Mouse (Mus musculus) midbrain, embryonic 11.5 days (tissue): ENCODE results near the gene Acss2. TPM values are rescaled to one million over a fixed set of nuclear protein-coding genes. Genes with fewer than 3 reads are reported as not detected.

Source experiments
- ATAC-seq: fragments of 200-750 bp; cut with Nextera tagmentation; 2 replicates; pipeline ENCODE4 v1.8.0; 2017; ENCODE audit warnings: moderate TSS enrichment, moderate library complexity; ENCODE audit not compliant: low FRiP score
- DNase-seq: peaks from one replicate; pipeline ENCODE4 v3.0.0; 2015; ENCODE audit warnings: low spot score; ENCODE audit errors: missing footprints
- H3K27ac ChIP-seq: fragments of 300-500 bp; sonication (generic); 2 replicates; pipeline ENCODE4 v1.5.1; 2014; ENCODE audit warnings: low read depth, low read length
- H3K27me3 ChIP-seq: fragments of 300-500 bp; sonication (generic); 2 replicates; pipeline ENCODE4 v1.6.1; 2014; ENCODE audit warnings: mild to moderate bottlenecking, low read length, moderate library complexity, mixed read lengths; ENCODE audit not compliant: control insufficient read depth, insufficient read depth
- H3K36me3 ChIP-seq: fragments of 300-500 bp; sonication (generic); 2 replicates; pipeline ENCODE4 v1.6.1; 2014; ENCODE audit warnings: mild to moderate bottlenecking, low read length, moderate library complexity, mixed read lengths; ENCODE audit not compliant: control insufficient read depth, insufficient read depth
- H3K4me1 ChIP-seq: fragments of 300-500 bp; sonication (generic); 2 replicates; pipeline ENCODE4 v1.6.1; 2014; ENCODE audit warnings: low read length; ENCODE audit not compliant: control insufficient read depth, insufficient read depth
- H3K4me2 ChIP-seq: fragments of 300-500 bp; sonication (generic); 2 replicates; pipeline ENCODE4 v1.6.1; 2014; ENCODE audit warnings: mild to moderate bottlenecking, moderate library complexity
- H3K4me3 ChIP-seq: fragments of 300-500 bp; sonication (generic); 2 replicates; pipeline ENCODE4 v1.5.1; 2014; ENCODE audit warnings: low read depth, low read length
- H3K9ac ChIP-seq: fragments of 300-500 bp; sonication (generic); 2 replicates; pipeline ENCODE4 v1.6.1; 2014; ENCODE audit warnings: low read length
- H3K9me3 ChIP-seq: fragments of 300-500 bp; sonication (generic); 2 replicates; pipeline ENCODE4 v1.6.1; 2016; ENCODE audit warnings: low read length; ENCODE audit not compliant: control insufficient read depth
- WGBS: fragments of 180-500 bp; shearing (Covaris S2); extraction: QIAGEN DNeasy Blood & Tissue Kit; methylation state at CpG from one replicate; pipeline ENCODE4 v1.1.7; 2014; 5-methylcytosine and 5-hydroxymethylcytosine counted together
- polyA plus RNA-seq: library from polyadenylated mRNA; unstranded; fragments of >200 nt; fragmentation: Nextera tagmentation; extraction: Ambion mirVana; gene quantifications from 2 replicates; pipeline ENCODE4 v1.2.1, GENCODE M21; 2014

Acss2 gene
- polyA plus RNA-seq, 1 experiment from 2014 or later: 21.9 TPM

DNA sequence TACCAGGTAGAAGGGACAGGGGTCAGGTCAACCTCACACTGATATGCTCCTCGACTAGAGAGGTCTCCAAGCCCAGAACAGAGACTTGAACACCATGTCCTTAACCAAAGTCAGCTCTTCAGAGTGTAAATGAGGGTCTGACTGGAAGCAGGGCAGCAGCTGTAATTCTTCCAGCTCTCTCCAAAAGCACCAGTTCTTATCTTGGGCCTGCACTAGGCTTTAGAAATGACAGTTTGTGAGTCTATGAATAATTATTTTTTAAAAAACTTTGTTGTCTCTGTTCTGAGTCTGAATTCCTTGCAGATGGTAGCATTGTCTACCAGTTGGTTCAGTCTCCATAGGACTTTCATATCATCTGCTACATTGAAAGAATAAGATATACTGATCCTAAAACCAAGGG is 44.5 kb downstream of the Acss2 start:
- no peak overlapping the region for H3K9ac ChIP-seq
- H3K27me3 ChIP-seq: no peaks in the 10 kb centered on the region
- H3K4me3 ChIP-seq: no peak overlapping the region
- H3K4me1 ChIP-seq: no peaks in the 10 kb centered on the region
- 47% methylated on average over 1 of the region's 1 CpGs for WGBS
- ATAC-seq: no peak
- no peaks in the 10 kb centered on the region for H3K36me3 ChIP-seq
- H3K27ac ChIP-seq: no peak overlapping the region
- H3K9me3 ChIP-seq: no peaks in the 10 kb centered on the region
- no peak for DNase-seq
- no peak overlapping the region for H3K4me2 ChIP-seq

GRCm38 (mm10) chr2:155562934-155563333 is 45.2 kb downstream of the Acss2 start:
- H3K36me3 ChIP-seq: no peaks in the 10 kb centered on the region
- DNase-seq (no peak), ATAC-seq (no peak)
- H3K4me3 ChIP-seq: no peak overlapping the region
- no peaks in the 10 kb centered on the region for H3K9me3 ChIP-seq
- no peak overlapping the region for H3K27ac ChIP-seq
- 80% methylated on average over 4 of the region's 4 CpGs for WGBS
- no peak overlapping the region for H3K9ac ChIP-seq
- no peak overlapping the region for H3K4me2 ChIP-seq
- H3K4me1 ChIP-seq: no peaks in the 10 kb centered on the region
- H3K27me3 ChIP-seq: no peaks in the 10 kb centered on the region

DNA sequence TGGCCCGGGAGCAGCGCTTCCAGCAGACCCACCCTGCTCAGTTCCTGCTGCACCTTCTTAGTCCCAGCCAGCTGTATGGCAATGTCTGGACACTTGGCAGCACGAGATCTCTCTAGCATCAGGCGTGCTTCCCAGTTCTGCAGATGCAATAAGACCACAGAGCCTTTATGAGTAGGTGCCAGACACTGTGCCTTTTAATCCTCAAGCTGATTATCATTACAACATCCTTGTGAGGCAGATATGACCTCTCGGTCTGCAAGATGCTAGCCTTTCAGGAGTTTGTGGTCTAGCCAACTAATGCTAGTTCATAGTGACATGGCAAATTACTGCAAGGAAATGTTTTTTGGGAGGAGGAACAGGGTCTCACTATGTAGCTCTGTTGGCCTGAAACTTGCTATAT is 50.0 kb downstream of the Acss2 start:
- Histone ChIP-seq H3K27me3 (no peaks in the 10 kb centered on the region), H3K36me3 (no peaks in the 10 kb centered on the region), H3K9ac (no peak overlapping the region), H3K4me1 (peaks cover 2% of the 10 kb centered on the region; the same call in 1 of the 2 replicates), H3K4me3 (no peak overlapping the region), H3K27ac (no peak overlapping the region), H3K9me3 (no peaks in the 10 kb centered on the region), H3K4me2 (no peak overlapping the region)
- no peak for DNase-seq
- 92% methylated on average over 5 of the region's 5 CpGs for WGBS
- no peak for ATAC-seq

GRCm38 (mm10) chr2:155569223-155569807 is 51.6 kb downstream of the Acss2 start:
- no peak for DNase-seq
- peaks cover 2% of the 10 kb centered on the region; the same call in 1 of the 2 replicates for H3K4me1 ChIP-seq
- ATAC-seq: no peak
- H3K27me3 ChIP-seq: no peaks in the 10 kb centered on the region
- H3K36me3 ChIP-seq: no peaks in the 10 kb centered on the region
- H3K4me2 ChIP-seq: no peak overlapping the region
- no peak overlapping the region for H3K4me3 ChIP-seq
- H3K27ac ChIP-seq: no peak overlapping the region
- WGBS: 23% methylated on average over 3 of the region's 3 CpGs
- H3K9ac ChIP-seq: no peak overlapping the region
- H3K9me3 ChIP-seq: no peaks in the 10 kb centered on the region

- no peak overlapping the region for H3K4me2 ChIP-seq
- no peak overlapping the region for H3K9ac ChIP-seq
Observed at GRCm38 (mm10) chr2:155573001-155573400, 55.3 kb downstream of the Acss2 start.

GRCm38 (mm10) chr2:155573996-155574395 is 56.2 kb downstream of the Acss2 start:
- no peak for ATAC-seq
- DNase-seq: no peak
- H3K9ac ChIP-seq: no peak overlapping the region
- H3K4me1 ChIP-seq: peaks cover 2% of the 10 kb centered on the region; the same call in 1 of the 2 replicates
- no peaks in the 10 kb centered on the region for H3K9me3 ChIP-seq
- H3K36me3 ChIP-seq: no peaks in the 10 kb centered on the region
- 92% methylated on average over 7 of the region's 7 CpGs for WGBS
- no peak overlapping the region for H3K4me2 ChIP-seq
- H3K4me3 ChIP-seq: no peak overlapping the region
- no peak overlapping the region for H3K27ac ChIP-seq
- H3K27me3 ChIP-seq: no peaks in the 10 kb centered on the region

More at GRCm38 (mm10) chr2:155573001-155573400, 55.3 kb downstream of the Acss2 start:
- no peaks in the 10 kb centered on the region for H3K9me3 ChIP-seq
- no peak for ATAC-seq
- no peak for DNase-seq
- H3K4me3 ChIP-seq: no peak overlapping the region
- no peak overlapping the region for H3K27ac ChIP-seq
- peaks cover 2% of the 10 kb centered on the region; the same call in 1 of the 2 replicates for H3K4me1 ChIP-seq
- no peaks in the 10 kb centered on the region for H3K36me3 ChIP-seq
- WGBS: 87% methylated on average over 9 of the region's 9 CpGs
- H3K27me3 ChIP-seq: no peaks in the 10 kb centered on the region

DNA sequence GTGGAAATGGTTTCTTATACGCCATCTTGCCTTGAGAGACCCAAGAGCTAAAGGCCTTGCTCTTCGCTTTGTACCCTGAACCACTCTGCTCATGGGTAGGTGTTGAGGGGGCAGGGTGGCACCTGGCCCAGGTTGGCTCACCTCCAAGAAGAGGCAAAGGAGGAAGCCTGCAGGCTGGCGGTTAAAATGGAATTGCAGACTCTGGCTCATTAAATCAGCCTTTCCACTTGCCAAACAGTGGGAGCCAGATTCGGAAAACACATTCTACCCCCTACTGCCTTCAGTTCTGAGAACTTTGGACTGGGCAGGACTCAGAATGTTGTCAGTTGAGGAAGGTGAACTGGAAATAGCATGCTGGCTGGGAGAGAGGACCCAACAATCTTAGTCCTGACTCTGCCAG is 57.0 kb downstream of the Acss2 start:
- H3K4me3 ChIP-seq: no peak overlapping the region
- no peaks in the 10 kb centered on the region for H3K4me1 ChIP-seq
- no peak overlapping the region for H3K27ac ChIP-seq
- no peak overlapping the region for H3K4me2 ChIP-seq
- H3K9ac ChIP-seq: no peak overlapping the region
- DNase-seq: no peak
- H3K36me3 ChIP-seq: no peaks in the 10 kb centered on the region
- ATAC-seq: no peak
- 90% methylated on average over 4 of the region's 4 CpGs for WGBS
- H3K27me3 ChIP-seq: no peaks in the 10 kb centered on the region
- no peaks in the 10 kb centered on the region for H3K9me3 ChIP-seq

GRCm38 (mm10) chr2:155576656-155577055 is 58.9 kb downstream of the Acss2 start:
- H3K36me3 ChIP-seq: no peaks in the 10 kb centered on the region
- H3K4me3 ChIP-seq: no peak overlapping the region
- 91% methylated on average over 9 of the region's 9 CpGs for WGBS
- no peaks in the 10 kb centered on the region for H3K4me1 ChIP-seq
- no peak overlapping the region for H3K4me2 ChIP-seq
- DNase-seq (no peak), ATAC-seq (no peak)
- H3K27me3 ChIP-seq: no peaks in the 10 kb centered on the region
- H3K9ac ChIP-seq: no peak overlapping the region
- no peaks in the 10 kb centered on the region for H3K9me3 ChIP-seq
- no peak overlapping the region for H3K27ac ChIP-seq

DNA sequence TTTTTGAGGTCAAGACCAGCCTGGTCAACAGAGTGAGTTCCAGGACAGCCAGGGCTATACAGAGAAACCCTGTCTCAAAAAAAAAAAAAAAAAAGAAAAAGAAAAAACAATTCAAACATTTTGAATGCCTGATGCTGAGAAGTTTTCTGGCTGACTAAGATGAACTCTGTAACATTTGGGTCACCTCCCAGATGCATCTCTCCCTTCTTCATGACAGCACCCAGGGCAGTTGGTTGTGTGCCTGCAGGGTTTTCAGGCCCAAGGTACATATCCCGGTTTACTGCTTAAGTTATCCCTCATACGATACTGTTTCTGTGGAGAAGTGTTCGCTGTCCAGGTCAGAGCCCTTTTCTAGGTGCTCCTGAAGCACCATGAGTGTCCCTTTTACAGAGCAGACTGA is 62.6 kb downstream of the Acss2 start:
- 87% methylated on average over 3 of the region's 3 CpGs for WGBS
- DNase-seq (no peak), ATAC-seq (no peak)
- H3K9me3 ChIP-seq: no peaks in the 10 kb centered on the region
- H3K4me3 ChIP-seq: no peak overlapping the region
- H3K9ac ChIP-seq: no peak overlapping the region
- no peaks in the 10 kb centered on the region for H3K27me3 ChIP-seq
- no peaks in the 10 kb centered on the region for H3K4me1 ChIP-seq
- H3K27ac ChIP-seq: no peak overlapping the region
- H3K4me2 ChIP-seq: no peak overlapping the region
- no peaks in the 10 kb centered on the region for H3K36me3 ChIP-seq
